Mouse (Mus musculus): Measurements from ENCODE around the gene Syn3.
"Not testable (repeated sequence)": the region's sequence is repeated elsewhere in the genome, so short reads cannot be mapped to it uniquely, and the experiment has no call there.

Syn3 gene

DNA sequence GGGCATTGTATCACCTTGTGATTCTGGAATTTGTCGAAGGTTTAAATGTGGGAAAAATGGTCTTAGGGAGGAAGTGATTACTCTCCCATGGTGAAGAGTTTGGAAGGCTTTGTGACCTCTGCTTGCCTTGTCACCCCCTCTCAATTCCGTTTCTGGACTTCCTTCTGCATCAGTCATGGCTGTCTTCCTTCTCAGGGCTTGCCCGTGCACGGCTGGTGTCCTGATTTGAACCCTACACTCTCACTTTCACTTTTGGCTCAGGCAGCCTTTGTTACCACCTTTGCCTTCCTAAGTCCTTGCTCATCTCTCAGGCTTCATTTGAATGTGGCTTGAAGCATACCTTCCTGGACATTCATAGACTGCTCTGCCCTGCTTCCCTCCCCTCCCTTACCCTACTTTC lies 424.6 kb downstream of the Syn3 start:
- no peak for DNase-seq

DNA sequence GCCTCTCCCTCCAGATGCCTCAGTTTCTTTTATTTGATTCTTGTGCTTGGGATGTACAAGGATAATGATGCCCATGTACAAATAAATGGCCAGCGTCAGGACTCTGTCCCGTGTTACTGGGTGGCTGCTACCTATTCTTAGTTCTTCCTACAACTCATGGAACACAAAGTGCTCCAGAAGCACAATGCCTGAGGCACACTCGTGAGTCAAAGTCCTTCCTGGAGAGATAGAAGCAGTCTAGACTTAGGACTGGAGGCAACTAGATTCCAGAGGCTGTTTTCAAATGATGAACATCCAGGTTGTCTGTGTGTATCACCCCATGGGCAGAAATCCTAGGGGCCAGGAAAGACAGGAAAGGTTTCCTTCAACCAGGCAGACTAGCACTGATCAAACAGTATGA lies 427.9 kb downstream of the Syn3 start:
- no peak for DNase-seq

DNA sequence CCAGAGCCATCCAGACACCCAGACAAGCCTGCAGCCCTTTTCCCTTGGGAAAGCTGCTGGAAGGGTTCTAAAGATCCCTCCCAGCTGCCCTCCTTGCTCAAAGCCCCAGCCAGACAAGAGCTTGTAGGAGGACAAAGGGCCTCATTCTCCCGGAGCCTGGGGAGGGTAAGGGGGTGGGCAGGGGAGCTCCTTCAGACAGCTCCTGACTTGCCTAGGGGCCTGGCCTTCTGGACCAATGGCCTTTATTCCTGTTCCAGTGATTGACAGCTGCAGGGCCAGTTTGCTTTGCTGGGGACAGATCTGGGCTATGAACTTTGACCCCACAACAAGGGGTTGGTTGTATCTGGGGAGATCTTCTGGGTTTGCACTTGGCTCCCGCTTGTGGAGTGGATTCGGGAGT lies 429.4 kb downstream of the Syn3 start:
- peak; percentile 34 for DNase-seq

DNA sequence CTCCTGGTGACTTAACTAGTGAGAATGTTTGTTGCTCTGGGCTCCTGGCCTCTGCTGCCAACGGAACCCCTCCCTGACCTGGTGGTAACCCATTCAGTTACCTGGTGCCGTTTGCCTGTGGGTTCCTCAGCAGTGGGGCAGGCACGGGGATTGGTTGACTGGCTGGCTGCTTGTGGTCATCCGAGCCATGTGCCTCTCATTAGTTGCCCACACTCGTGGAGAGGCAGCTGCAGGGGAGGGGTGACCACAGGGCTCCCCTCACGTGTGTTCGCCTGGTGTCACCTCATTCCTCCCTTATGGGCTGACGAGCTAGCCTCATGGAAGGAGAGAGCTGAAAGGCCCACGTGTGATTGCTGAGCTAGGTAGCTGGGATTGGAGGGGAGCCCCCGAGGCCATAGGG lies 430.8 kb downstream of the Syn3 start:
- DNase-seq = no peak

DNA sequence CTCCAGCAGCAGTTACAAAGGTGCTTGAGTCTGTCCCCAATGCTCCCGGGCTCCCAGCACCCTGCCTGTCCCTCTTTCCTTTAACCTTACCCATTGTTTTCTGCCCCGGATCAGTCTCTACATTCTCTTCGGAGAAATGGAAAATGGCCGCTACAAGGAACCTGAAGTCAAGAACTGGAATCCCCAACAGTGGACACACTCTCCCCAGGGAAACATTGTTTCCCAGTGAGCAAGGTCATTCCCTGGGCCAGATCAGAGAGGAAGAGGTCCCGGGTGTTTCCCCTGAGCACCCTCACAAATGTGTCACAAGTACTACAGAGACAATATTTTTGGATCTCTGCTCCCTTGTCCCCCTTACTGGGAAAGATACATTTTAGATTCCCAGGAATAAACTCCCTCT lies 432.0 kb downstream of the Syn3 start:
- DNase-seq = no peak

DNA sequence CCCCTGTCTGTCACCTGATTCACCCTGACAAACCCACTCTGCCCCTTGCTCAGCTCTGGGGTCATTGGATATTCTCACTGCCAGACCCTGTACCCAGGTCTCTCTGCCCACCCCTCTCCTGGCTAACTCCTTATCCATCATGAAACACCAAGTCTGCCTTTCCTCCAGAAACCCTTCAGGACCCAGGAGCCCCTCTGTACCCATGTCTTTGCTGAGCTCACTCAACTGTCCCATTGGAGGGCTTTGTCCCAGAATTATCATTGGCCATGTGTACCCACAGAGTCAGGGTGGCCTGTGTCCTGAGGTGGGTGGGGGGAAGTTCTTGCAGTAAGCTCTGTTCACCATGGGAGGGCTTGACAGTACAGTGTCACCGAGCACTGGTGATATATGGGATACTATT lies 433.0 kb downstream of the Syn3 start:
- DNase-seq = no peak

DNA sequence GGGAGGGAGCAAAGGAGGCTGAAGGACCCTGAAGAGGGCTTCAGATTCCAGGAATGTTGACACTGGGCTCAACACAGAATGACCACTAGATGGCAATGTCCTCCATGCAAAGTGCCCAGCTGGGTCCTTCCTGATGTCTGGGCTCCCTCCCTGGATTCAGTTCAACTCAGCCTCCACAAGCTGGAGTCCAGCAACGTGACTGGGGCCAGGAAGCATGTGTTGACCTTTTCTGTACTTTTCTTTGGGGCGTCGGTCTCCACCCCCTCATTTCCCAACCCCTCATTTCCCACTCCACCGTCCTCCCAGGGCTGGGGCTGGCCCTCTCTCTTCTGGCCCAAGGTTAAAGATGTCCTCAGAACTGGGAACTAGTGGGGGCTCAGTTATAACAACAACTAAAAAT lies 433.8 kb downstream of the Syn3 start:
- DNase-seq = peak; percentile 71

DNA sequence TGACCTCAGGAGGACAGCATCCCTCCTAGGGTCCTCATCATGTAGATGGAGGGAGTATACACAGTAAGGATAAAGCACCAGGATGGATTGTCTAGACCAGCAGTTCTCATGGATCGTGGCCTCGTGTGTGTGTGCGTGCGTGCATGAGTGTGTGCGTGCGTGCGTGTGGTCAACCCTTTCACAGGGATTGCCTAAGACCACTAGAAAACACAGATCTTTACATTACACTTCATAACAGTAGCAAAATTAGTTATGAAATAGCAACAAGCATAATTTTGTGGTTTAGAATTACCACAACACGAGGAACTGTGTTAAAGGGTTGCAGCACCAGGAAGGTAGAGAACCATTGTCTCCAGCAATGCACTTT lies 435.7 kb downstream of the Syn3 start:
- DNase-seq = no peak

DNA sequence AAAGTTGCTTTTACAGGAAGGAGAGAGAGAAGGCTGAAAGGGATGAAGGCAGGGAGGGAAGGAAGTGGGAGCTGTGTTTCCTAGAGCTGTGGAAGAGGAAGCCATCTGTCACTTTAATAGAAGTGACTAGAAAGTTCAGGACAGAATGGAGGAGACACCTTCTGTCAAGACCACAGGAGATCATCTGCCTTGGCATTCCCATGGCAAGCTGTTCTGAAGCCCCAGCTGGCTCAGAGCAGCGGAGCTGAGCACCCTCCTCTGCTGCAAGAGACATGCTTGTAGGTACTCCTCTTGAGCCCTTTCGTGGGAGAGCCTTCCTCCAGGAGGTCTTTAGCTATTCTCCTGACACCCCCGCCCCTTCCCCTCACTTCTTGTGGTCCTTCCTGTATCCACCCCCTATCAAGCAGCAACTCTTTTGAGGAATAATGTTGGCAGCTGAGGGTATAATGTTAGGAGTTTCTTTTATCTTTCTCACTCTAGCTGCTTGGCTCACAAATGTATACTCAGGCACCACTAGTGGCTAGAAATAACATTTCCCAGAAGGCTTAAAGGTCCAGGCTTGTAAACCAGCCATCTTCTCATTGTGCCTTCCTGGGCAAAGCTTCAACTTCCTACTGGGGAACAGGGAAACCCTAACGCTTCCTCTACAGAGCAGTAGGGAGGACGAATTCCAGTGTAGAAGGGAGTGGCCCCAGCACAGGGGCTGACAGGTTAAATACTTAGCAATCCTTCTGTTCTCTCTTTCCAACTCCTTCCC lies 436.3 kb downstream of the Syn3 start:
- DNase-seq = no peak

DNA sequence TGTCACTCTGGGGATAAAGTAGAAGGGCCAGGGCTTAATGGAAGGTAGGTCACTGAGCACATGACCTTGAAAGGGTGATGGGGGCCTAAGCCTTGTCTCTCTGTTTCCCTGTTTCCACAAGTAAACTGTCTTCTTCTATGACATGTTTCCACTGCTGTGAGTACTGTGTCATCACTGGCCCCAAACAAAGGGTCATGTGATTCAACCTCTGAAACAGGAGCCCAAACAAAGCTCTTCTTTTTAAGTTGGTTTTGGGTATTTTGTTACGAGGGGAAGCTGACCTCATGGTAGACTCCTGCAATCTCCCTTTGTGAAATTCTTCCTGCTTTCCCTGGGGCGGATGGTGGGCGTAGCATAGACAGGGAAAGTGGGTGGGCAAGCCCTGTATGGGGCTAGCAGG lies 438.4 kb downstream of the Syn3 start:
- no peak for DNase-seq

DNA sequence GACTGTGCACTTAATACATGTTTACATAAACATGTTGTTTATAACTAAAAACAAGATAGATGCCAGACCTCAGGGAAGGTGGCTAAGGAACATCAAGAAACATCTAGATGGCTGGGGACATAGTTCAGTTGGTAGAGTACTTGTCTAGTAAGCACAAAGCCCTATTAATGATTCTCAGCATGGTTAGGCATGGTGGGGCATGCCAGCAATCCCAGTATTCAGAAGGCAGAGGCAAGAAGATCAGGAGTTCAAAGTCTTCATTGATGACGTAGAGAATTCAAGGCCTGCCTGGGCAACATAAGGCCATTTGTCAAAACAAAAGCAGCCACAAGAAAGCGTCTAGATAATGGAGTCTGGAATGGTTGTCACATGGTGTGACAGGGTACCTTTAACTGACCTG lies 441.0 kb downstream of the Syn3 start:
- DNase-seq = no peak

DNA sequence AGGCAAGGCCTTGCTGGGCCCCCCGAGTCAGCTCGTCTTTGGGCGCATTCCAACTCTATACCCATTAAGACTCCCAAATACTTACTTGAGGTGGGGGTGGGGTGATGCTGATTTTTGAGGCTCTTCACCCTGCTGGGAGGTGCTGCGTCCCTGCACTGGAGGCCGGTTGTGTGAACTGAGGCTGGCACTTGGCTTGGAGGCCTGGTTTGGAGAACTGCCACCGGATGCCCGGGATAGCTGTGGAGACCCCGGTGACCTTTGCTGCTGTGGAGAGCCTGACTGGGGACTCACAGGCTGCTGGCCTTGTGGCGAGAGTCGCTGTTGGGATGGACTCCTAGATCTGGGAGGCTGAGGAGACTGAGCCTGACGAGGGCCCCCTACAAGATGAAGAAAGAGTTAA lies 441.4 kb downstream of the Syn3 start:
- no peak for DNase-seq

DNA sequence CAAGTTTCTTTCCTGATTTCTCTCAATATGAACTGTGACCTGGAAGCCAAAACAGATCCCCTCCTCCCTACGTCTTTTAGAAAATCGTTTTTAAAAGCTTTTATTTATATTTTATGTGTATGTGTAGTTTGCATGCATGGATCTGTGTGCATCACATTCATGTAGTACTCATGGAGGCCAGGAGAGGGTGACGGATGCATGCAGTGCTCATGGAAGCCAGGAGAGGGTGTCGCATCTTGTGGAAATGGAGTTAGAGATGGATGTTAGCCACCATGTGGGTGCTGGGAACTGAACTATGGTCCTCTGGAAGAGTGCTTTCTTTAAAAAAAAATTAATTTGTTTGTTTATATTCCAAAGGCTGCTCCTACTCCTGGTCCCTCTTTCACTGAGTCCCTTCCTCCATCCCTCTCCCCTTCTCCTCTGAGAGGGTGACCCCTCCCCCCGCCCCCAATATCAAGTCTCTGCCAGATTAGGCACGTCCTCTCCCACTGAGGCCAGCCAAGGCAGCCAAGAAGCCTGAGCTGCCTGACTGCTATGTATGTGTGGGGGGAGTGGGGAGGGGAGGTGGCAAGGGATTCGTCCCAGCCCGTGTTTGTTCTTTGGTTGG lies 442.3 kb downstream of the Syn3 start:
- DNase-seq = no peak

DNA sequence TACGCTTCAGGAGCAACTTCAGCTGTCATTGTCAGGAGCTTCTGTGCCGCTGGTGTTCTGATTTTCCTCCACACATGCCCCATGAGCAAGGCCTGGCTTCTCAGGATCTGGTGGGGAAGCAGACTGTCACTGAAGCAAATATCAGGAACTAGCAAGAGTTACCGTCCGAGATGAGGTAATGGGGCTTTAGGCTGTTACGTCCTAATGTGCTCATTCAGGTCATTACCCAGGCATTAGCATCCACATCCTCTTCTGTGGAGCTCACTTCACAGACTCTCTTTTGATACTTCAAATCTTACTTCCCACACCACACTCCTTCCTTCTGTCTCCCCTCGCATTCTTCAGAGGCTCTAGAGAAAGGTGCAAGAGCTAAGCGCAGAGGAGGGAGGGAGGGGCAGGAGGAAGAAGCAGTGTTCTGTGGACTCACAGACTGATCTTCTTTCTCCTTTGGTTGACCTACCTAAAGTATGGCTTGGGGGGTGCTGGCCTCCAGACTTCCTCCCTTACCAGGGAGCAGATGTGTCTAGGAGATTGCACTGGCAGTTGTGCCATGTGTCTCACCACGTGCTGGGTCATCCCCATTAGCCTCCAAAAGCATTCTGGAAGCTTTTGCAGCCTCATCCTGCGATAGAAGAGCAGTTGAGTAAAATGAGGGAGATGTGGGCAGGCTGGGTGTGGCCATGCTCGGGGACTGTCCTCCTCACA lies 445.7 kb downstream of the Syn3 start:
- DNase-seq = no peak

DNA sequence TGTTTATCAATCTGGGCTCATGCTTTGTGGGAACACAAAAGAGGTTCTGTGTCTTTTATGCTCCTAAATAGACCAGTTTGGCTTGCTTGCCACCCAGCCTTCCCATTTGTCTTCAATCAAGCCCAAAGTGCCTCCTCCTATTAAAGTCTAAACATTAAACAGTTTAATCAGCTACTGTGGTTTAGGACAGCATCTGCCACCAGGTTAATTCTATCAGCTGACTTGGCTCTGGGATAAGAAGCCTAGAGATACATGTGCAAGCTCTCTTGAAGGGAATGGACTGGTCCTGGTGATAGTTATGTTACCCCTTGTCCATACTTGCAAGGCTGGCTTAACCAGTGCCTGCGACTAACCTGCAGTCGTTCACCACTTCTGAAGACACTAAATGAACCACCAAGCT lies 448.2 kb downstream of the Syn3 start:
- DNase-seq = no peak

DNA sequence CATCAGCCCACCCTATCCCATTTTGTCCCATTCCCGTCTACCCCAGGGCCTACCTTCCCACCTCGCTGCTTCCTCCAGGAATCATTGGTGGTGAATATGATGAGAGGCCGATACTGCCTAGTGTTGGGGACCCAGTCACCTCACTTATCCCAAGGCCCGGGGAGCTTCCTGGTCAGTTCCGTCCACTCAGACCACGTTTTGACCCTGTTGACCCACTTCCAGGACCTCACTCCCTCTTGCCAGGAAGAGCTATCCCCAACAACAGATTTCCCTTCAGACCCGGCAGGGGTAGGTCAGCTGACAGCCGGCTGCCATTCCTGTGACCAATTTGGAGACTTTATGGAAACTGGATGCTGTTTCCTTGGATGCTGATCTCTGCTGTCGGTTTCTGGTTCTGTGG lies 450.9 kb downstream of the Syn3 start:
- DNase-seq = no peak

DNA sequence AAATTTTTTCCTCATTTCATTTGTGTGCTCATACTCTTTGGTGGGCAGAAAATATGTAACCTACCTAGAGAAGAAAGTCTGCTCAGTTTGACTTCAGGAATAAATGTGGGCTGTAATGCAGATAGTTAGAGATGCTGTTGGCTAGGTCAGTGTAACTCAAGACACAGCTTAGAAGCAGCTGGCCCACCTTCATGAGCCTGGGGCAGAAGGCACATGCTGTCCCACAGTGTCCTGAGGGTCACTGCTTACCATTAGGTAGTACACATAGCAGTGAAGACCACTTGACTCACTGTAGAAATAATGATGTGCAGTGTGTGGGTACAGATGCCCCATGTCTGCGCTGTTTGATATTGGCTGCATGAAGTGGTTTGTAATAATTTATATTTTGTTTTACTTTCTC lies 452.3 kb downstream of the Syn3 start:
- DNase-seq = no peak

DNA sequence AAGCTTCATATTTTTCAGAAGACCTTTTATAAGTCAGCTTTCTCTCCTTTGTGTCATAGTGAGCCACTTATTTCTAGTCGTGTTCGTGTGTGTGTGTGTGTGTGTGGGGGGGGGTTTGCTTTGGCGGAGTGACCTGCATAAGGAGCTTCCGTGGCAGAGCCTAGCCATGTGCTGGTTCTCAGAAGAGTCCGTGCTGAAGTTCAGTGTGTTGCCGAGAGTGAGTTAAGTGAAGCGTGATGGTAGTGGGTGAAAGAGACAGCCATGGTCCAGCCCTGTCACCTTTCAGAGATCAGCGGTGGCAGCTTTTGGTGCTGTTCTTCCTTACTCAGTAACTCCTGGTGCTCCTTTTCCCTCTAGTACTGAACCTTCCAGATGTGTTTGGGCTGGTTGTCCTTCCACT lies 454.6 kb downstream of the Syn3 start:
- no peak for DNase-seq

DNA sequence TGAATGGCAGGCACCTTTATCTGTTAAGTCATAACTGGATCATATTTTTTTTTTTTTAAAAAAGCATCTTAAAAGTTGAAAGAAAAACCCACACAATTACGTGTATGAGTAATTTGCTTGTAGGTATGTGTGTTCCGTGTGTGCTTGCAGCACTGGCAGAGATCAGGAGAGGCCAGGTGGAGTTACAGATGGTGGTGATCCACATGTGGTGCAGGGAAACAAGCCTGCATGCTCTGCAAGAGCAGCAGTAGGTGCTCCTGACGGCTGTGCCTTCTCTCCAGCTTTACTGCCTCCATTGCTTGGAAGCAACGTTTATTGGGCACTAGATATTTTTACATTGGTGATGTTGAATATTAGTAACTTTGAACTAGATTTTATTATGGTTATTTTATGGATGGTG lies 455.0 kb downstream of the Syn3 start:
- peak; percentile 48 for DNase-seq

DNA sequence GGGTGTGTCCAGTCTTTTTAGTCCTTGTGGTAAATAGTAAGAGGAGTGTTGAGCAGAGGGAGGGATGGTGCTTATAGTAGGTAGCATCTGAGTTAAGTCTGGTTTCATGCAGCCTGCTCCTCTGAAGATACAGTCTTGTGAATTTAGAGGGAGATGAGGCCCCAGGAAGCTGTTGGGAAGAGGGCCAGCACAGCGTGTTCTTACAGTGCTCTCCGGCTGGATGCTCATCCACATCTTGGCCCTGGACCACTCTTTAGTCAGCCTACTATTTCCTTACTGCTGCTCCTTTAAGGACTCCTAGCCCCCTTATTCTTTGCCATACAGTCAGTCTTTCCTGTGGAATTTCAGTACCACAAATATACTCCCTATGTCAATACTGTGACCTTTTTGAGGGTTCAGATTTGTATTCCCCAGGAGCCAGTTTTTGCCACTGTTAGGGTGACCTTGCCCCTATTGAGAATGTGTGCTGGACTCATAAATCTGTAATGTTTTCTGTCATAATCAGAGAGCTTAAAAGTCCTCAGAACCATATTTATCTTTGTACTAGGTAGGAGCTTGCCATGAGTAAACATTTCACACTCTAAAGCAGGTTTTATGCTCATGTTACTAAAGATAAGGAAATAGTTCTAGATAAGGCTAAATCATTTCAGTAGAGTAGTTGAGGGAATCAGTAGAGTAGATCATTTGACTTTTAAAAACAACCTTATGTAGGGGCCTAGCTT lies 464.5 kb downstream of the Syn3 start:
- no peak for DNase-seq

DNA sequence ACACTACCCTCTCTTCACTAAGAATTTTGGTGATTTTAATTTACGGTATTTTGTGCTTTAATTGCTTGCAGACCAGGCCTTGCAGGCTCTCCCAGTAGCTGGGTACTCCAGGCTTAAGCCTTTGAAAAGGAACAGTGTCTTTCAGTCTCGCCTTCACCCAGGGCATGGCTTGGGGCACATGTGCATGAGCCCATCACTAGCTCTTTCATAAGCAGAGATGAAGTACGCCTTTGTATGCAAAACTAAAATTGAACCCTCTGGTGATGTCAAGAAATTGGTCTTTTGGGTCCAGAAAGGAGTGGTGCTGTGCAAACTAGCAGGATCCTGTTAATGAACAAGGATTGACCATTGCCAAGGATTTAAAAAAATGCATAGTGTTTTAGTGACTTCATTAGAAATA lies 466.2 kb downstream of the Syn3 start:
- DNase-seq = peak; percentile 61

DNA sequence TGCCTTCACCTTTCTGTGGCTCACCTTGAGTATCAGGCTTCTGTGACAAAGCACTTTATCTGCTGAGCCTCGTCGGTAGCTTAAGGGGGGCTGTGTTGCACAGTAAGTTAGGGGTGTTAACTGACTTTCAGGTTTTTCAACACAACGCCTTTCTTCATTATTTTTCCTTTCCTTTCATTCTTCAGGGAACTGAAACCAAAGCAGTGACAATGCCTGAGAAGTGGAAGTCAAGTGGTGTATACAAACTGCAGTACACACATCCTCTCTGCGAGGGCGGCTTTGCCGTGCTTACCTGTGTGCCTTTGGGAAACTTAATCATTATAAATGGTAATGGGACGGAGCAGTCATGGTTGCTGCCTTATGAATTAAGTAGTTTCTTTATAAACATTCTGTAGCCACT lies 468.0 kb downstream of the Syn3 start:
- DNase-seq = no peak

DNA sequence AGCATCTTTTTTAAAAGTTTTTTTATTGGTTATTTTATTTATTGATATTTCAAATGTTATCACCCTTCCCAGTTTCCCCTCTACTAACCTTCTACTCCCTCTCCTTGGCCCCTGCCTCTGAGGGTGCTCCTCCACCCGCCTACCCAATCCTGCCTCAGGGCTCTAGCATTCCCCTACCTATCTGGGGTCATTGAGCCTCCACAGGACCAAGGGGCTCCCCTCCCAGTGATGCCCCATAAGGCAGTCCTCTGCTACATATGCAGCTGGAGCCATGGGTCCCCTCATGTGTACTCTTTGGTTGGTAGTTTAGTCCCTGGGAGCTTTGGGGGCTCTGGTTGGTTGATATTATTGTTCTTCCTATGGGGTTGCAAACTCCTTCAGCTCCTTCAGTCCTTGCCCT lies 471.9 kb downstream of the Syn3 start:
- DNase-seq = not testable (repeated sequence)

DNA sequence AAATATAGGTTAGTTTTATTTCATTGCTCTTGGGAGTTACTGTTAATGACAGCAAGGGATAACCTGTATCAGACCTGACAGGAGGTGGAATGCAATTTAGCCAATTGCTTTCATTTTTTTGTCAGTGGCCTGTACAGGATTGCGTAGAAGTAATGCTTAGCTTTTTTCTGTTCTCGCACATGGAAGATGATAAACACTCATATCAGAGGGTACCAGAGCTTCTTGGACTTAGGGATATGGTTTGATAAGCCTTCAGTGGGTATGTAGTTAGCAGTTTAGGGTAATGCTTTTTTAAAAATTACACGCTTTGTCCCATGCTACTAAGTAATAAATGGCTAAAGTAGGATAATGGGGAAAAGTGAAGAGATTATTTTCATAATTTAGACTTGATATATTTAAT lies 472.3 kb downstream of the Syn3 start:
- DNase-seq = no peak

All from layer of hippocampus, adult 9-11 months (tissue).